Mouse (Mus musculus) MEL (cell line): ENCODE results near the gene Krit1. TPM values are rescaled to one million over a fixed set of nuclear protein-coding genes. Genes with fewer than 3 reads are reported as not detected.
A peak's percentile ranks its signal among the peaks of the same experiment; 100 is the strongest.
"Not testable (repeated sequence)": the region's sequence is repeated elsewhere in the genome, so short reads cannot be mapped to it uniquely, and the experiment has no call there.

Experiments used
- DNase-seq: peaks from one replicate; pipeline ENCODE4 v3.0.0; 2011; ENCODE audit warnings: low read depth, low spot score
- H3K27ac ChIP-seq: 2 replicates; pipeline ENCODE4 v1.5.1; 2012; ENCODE audit warnings: low read depth, mild to moderate bottlenecking, control low read depth, low read length, moderate library complexity; ENCODE audit not compliant: control insufficient read depth
- H3K27me3 ChIP-seq, 2 experiments: fragments of 150-350 bp in 1 of 2; sonication (generic) in 1 of 2; 2 replicates each; pipeline ENCODE4 v1.6.1; 2012; ENCODE audit warnings: low read length in 2 of 2, mild to moderate bottlenecking in 2 of 2, improper control_type of control experiment in 1 of 2, moderate library complexity in 1 of 2; ENCODE audit not compliant: insufficient read depth in 2 of 2, control insufficient read depth in 1 of 2
- H3K36me3 ChIP-seq, 2 experiments: 2 replicates each; pipeline ENCODE4 v1.6.1; 2012 to 2014; ENCODE audit warnings: low read length in 2 of 2, improper control_type of control experiment in 1 of 2, inconsistent platforms in 1 of 2, mild to moderate bottlenecking in 1 of 2; ENCODE audit not compliant: insufficient read depth in 2 of 2, control insufficient read depth in 1 of 2
- H3K4me1 ChIP-seq, 2 experiments: fragments of 150-350 bp in 1 of 2; sonication (generic) in 1 of 2; 2 replicates each; pipeline ENCODE4 v1.6.1; 2012; ENCODE audit warnings: low read length in 2 of 2, improper control_type of control experiment in 1 of 2, mild to moderate bottlenecking in 1 of 2; ENCODE audit not compliant: insufficient read depth in 2 of 2, control insufficient read depth in 1 of 2
- H3K4me3 ChIP-seq, 2 experiments: fragments of 150-350 bp in 1 of 2; sonication (generic) in 1 of 2; 2 replicates each; pipeline ENCODE4 v1.5.1; 2012; ENCODE audit warnings: low read depth in 2 of 2, low read length in 2 of 2, mild to moderate bottlenecking in 2 of 2, moderate library complexity in 2 of 2, control low read depth in 1 of 2, improper control_type of control experiment in 1 of 2; ENCODE audit not compliant: control insufficient read depth in 1 of 2, insufficient read depth in 1 of 2
- H3K79me2 ChIP-seq: 2 replicates; pipeline ENCODE4 v1.6.1; 2012; ENCODE audit warnings: mild to moderate bottlenecking, low read length, moderate library complexity; ENCODE audit not compliant: control insufficient read depth, poor library complexity, insufficient read depth
- H3K9ac ChIP-seq: 2 replicates; pipeline ENCODE4 v1.6.1; 2012; ENCODE audit warnings: low read depth, mild to moderate bottlenecking, control low read depth, low read length, moderate library complexity; ENCODE audit not compliant: control insufficient read depth, poor library complexity, severe bottlenecking
- H3K9me3 ChIP-seq: fragments of 150-350 bp; sonication (generic); replicated peaks from 2 replicates; pipeline ENCODE4 v1.6.1; 2012; ENCODE audit warnings: mild to moderate bottlenecking, low read length, improper control_type of control experiment, moderate library complexity; ENCODE audit not compliant: insufficient read depth
- BHLHE40 ChIP-seq: IDR thresholded peaks from 2 replicates; pipeline ENCODE4 v1.6.1; 2012; ENCODE audit warnings: low read depth, mild to moderate bottlenecking, inconsistent platforms, low read length, improper control_type of control experiment, borderline replicate concordance
- CHD2 ChIP-seq: IDR thresholded peaks from 2 replicates; pipeline ENCODE4 v1.6.1; 2011; ENCODE audit warnings: low read length, improper control_type of control experiment
- CTCF ChIP-seq, 3 experiments: IDR thresholded peaks in 2 of 3; conservative IDR thresholded peaks in 1 of 3; 2 replicates each; pipeline ENCODE4 v1.5.1; 2011 to 2012; ENCODE audit warnings: low read length in 3 of 3, low read depth in 2 of 3, mild to moderate bottlenecking in 2 of 3, improper control_type of control experiment in 1 of 3, inconsistent platforms in 1 of 3, mixed read lengths in 1 of 3, moderate library complexity in 1 of 3; ENCODE audit not compliant: control insufficient read depth in 1 of 3, insufficient read depth in 1 of 3, poor library complexity in 1 of 3, severe bottlenecking in 1 of 3
- ELF1 ChIP-seq: IDR thresholded peaks from 2 replicates; pipeline ENCODE4 v1.6.1; 2014; ENCODE audit warnings: low read depth, mild to moderate bottlenecking, inconsistent platforms, low read length, improper control_type of control experiment, moderate library complexity
- EP300 ChIP-seq, 2 experiments: IDR thresholded peaks; 2 replicates each; pipeline ENCODE4 v1.6.1; 2011; ENCODE audit warnings: improper control_type of control experiment in 2 of 2, low read length in 2 of 2, low read depth in 1 of 2, mild to moderate bottlenecking in 1 of 2
- ETS1 ChIP-seq: IDR thresholded peaks from 2 replicates; pipeline ENCODE4 v1.6.1; 2012; ENCODE audit warnings: low read depth, mild to moderate bottlenecking, inconsistent platforms, low read length, improper control_type of control experiment, moderate library complexity
- GATA1 ChIP-seq: IDR thresholded peaks from 2 replicates; pipeline ENCODE4 v1.6.1; 2011; ENCODE audit warnings: low read depth, low read length, improper control_type of control experiment
- HCFC1 ChIP-seq: IDR thresholded peaks from 2 replicates; pipeline ENCODE4 v1.6.1; 2012; ENCODE audit warnings: low read depth, mild to moderate bottlenecking, inconsistent platforms, low read length, improper control_type of control experiment, moderate library complexity
- JUND ChIP-seq: IDR thresholded peaks from 2 replicates; pipeline ENCODE4 v1.6.1; 2011; ENCODE audit warnings: low read depth, mild to moderate bottlenecking, improper control_type of control experiment, low read length
- MAFK ChIP-seq: IDR thresholded peaks from 2 replicates; pipeline ENCODE4 v1.6.1; 2011; ENCODE audit warnings: low read depth, mild to moderate bottlenecking, low read length, improper control_type of control experiment, borderline replicate concordance
- MAX ChIP-seq: IDR thresholded peaks from 2 replicates; pipeline ENCODE4 v1.6.1; 2011; ENCODE audit warnings: low read length, improper control_type of control experiment
- MEF2A ChIP-seq: IDR thresholded peaks from 2 replicates; pipeline ENCODE4 v1.6.1; 2014; ENCODE audit warnings: low read depth, mild to moderate bottlenecking, inconsistent platforms, low read length, improper control_type of control experiment; ENCODE audit not compliant: poor library complexity, insufficient replicate concordance, severe bottlenecking; ENCODE audit errors: extremely low read depth
- MXI1 ChIP-seq: IDR thresholded peaks from 2 replicates; pipeline ENCODE4 v1.6.1; 2011; ENCODE audit warnings: mild to moderate bottlenecking, low read depth, low read length, improper control_type of control experiment
- MYB ChIP-seq: IDR thresholded peaks from 2 replicates; pipeline ENCODE4 v1.6.1; 2011; ENCODE audit warnings: mild to moderate bottlenecking, low read depth, low read length, improper control_type of control experiment
- NRF1 ChIP-seq: IDR thresholded peaks from 2 replicates; pipeline ENCODE4 v1.6.1; 2014; ENCODE audit warnings: low read depth, mild to moderate bottlenecking, inconsistent platforms, low read length, improper control_type of control experiment, moderate library complexity; ENCODE audit not compliant: poor library complexity, insufficient read depth, severe bottlenecking
- POLR2A ChIP-seq, 2 experiments: IDR thresholded peaks; 2 replicates each; pipeline ENCODE4 v1.6.1; 2011 to 2012; ENCODE audit warnings: low read length in 2 of 2, mild to moderate bottlenecking in 2 of 2, control low read depth in 1 of 2, improper control_type of control experiment in 1 of 2, low read depth in 1 of 2, moderate library complexity in 1 of 2; ENCODE audit not compliant: control insufficient read depth in 1 of 2, insufficient read depth in 1 of 2, poor library complexity in 1 of 2
- RAD21 ChIP-seq: IDR thresholded peaks from 2 replicates; pipeline ENCODE4 v1.6.1; 2011; ENCODE audit warnings: mild to moderate bottlenecking, low read depth, low read length, improper control_type of control experiment
- SIN3A ChIP-seq: IDR thresholded peaks from 2 replicates; pipeline ENCODE4 v1.6.1; 2012; ENCODE audit warnings: low read length, improper control_type of control experiment, inconsistent platforms
- SMC3 ChIP-seq: IDR thresholded peaks from 2 replicates; pipeline ENCODE4 v1.6.1; 2011; ENCODE audit warnings: low read depth, low read length, improper control_type of control experiment
- TCF12 ChIP-seq: IDR thresholded peaks from 2 replicates; pipeline ENCODE4 v1.6.1; 2014; ENCODE audit warnings: low read depth, mild to moderate bottlenecking, inconsistent platforms, low read length, improper control_type of control experiment, moderate library complexity
- UBTF ChIP-seq: IDR thresholded peaks from 2 replicates; pipeline ENCODE4 v1.6.1; 2012; ENCODE audit warnings: low read depth, mild to moderate bottlenecking, inconsistent platforms, low read length, improper control_type of control experiment, moderate library complexity, borderline replicate concordance; ENCODE audit not compliant: insufficient read depth
- USF1 ChIP-seq: IDR thresholded peaks from 2 replicates; pipeline ENCODE4 v1.6.1; 2014; ENCODE audit warnings: low read depth, mild to moderate bottlenecking, inconsistent platforms, low read length, improper control_type of control experiment, moderate library complexity
- USF2 ChIP-seq, 2 experiments: IDR thresholded peaks; 2 replicates each; pipeline ENCODE4 v1.6.1; 2011 to 2012; ENCODE audit warnings: improper control_type of control experiment in 2 of 2, low read length in 2 of 2, borderline replicate concordance in 1 of 2, inconsistent platforms in 1 of 2, low read depth in 1 of 2, mild to moderate bottlenecking in 1 of 2; ENCODE audit not compliant: insufficient read depth in 1 of 2
- ZC3H11A ChIP-seq: IDR thresholded peaks from 2 replicates; pipeline ENCODE4 v1.6.1; 2012; ENCODE audit warnings: low read depth, mild to moderate bottlenecking, inconsistent platforms, low read length, improper control_type of control experiment
- ZMIZ1 ChIP-seq: IDR thresholded peaks from 2 replicates; pipeline ENCODE4 v1.6.1; 2012; ENCODE audit warnings: low read depth, mild to moderate bottlenecking, inconsistent platforms, low read length, improper control_type of control experiment, moderate library complexity
- polyA plus RNA-seq, 2 experiments: library from polyadenylated mRNA; stranded (reverse) in 1 of 2; unstranded in 1 of 2; fragments of >175 nt in 1 of 2; fragments of >200 nt in 1 of 2; gene quantifications; 2 replicates each; pipeline versions ENCODE4 v1.2.1 to v1.2.4; 2012; ENCODE audit warnings: low replicate concordance in 2 of 2, low read depth in 1 of 2; ENCODE audit not compliant: insufficient read length in 2 of 2, insufficient read depth in 1 of 2, missing spikeins in 1 of 2
- total RNA-seq: library from RNA; depleted of rRNA; stranded (reverse); fragments of 300-350 nt; gene quantifications from 2 replicates; pipeline ENCODE4 v1.2.3, GENCODE M21; 2012

Gene Krit1
- total and polyA plus RNA-seq, 3 experiments: 25.6 to 125 (median 28.0) TPM

- Histone ChIP-seq H3K9ac (no peak overlapping the region), H3K36me3 (no peaks in the 10 kb centered on the region), H3K4me1 (no peaks in the 10 kb centered on the region), H3K27ac (no peak overlapping the region), H3K4me3 (no peak overlapping the region), H3K27me3 (no peaks in the 10 kb centered on the region; a peak in 1 of 4 replicates), H3K9me3 (no peaks in the 10 kb centered on the region), H3K79me2 (no peaks in the 10 kb centered on the region)
- DNase-seq: peak; percentile 7
- TF ChIP-seq TCF12: no peak
- TF ChIP-seq MYB: no peak
- no peak for TF ChIP-seq ZMIZ1
- TF ChIP-seq, all 39 proteins: peak for 0
Observed at GRCm38 (mm10) chr5:3873485-3873884, 70.5 kb downstream of the Krit1 start.

- H3K27ac ChIP-seq, H3K79me2 ChIP-seq, DNase-seq, H3K4me1 ChIP-seq, H3K4me3 ChIP-seq, H3K27me3 ChIP-seq, H3K9ac ChIP-seq, H3K9me3 ChIP-seq, H3K36me3 ChIP-seq: not testable (repeated sequence)
Observed at GRCm38 (mm10) chr5:3886862-3887261, 83.9 kb downstream of the Krit1 start.

DNA sequence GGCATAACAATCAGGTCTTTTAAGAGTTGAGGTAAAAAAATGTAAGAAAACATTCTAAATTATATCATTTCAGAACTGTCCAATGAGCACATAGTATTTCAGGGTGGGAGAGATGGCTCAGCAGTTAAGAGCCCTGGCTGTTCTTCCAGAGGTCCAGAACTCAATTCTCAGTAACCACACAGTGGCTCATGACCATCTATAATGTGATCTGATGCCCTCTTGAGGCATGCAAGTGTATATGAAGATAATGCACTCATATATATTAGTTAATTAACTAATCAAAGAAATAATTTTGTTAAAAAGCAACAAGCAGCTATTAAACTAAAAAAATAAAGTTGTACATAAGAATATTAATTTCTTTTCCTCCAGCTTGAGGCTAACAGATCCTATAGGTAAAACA lies 86.2 kb downstream of the Krit1 start:
- H3K4me1 ChIP-seq: no peaks in the 10 kb centered on the region; a peak in 2 of 4 replicates
- H3K79me2 ChIP-seq: peaks cover 3% of the 10 kb centered on the region
- TF ChIP-seq EP300 (IDR thresholded peaks at IDR 0.05; ENCODE audit: low read depth in 1 of 2, low read length in 2 of 2): no peak
- no peak for TF ChIP-seq GATA1
- TF ChIP-seq RAD21: peak; percentile 62
- TF ChIP-seq MYB: no peak
- TF ChIP-seq CHD2: no peak
- TF ChIP-seq ETS1: no peak
- no peak for TF ChIP-seq USF1
- TF ChIP-seq SMC3: peak; percentile 64
- TF ChIP-seq MXI1: no peak
- TF ChIP-seq ZC3H11A: peak; percentile 49; the same call in 1 of the 2 replicates
- no peak for TF ChIP-seq HCFC1
- TF ChIP-seq ELF1: no peak
- no peak for TF ChIP-seq MEF2A
- TF ChIP-seq USF2 (IDR thresholded peaks at IDR 0.05; ENCODE audit: borderline replicate concordance in 1 of 2, insufficient read depth in 1 of 2, low read depth in 1 of 2, low read length in 2 of 2): no peak
- no peak for TF ChIP-seq NRF1
- no peak for TF ChIP-seq JUND
- TF ChIP-seq MAX: no peak
- no peak for TF ChIP-seq SIN3A
- TF ChIP-seq CTCF (IDR thresholded peaks at IDR 0.05 in 2 of 3, conservative IDR thresholded peaks at IDR 0.05 in 1 of 3; ENCODE audit: control insufficient read depth in 1 of 3, insufficient read depth in 1 of 3, low read depth in 2 of 3, low read length in 3 of 3, poor library complexity in 1 of 3, severe bottlenecking in 1 of 3): peak in 1 of 3 experiments; percentile 57; a peak in 2 of 6 replicates
- no peak for TF ChIP-seq BHLHE40
- TF ChIP-seq TCF12: no peak
- no peak for TF ChIP-seq MAFK
- no peak for TF ChIP-seq UBTF
- no peak for TF ChIP-seq POLR2A (IDR thresholded peaks at IDR 0.05; ENCODE audit: control insufficient read depth in 1 of 2, insufficient read depth in 1 of 2, low read depth in 1 of 2, low read length in 2 of 2, poor library complexity in 1 of 2)
- TF ChIP-seq, all 39 proteins: peak for 4
- H3K27ac ChIP-seq: no peak overlapping the region
- H3K36me3 ChIP-seq: peaks cover 0 to 7% of the 10 kb centered on the region in 2 experiments; a peak in 2 of 4 replicates
- H3K9ac ChIP-seq: no peak overlapping the region
- no peaks in the 10 kb centered on the region for H3K9me3 ChIP-seq
- no peak overlapping the region for H3K4me3 ChIP-seq
- DNase-seq: peak; percentile 53
- H3K27me3 ChIP-seq: no peaks in the 10 kb centered on the region
